Mouse (Mus musculus): ENCODE data around the gene Lrp6.

DNA sequence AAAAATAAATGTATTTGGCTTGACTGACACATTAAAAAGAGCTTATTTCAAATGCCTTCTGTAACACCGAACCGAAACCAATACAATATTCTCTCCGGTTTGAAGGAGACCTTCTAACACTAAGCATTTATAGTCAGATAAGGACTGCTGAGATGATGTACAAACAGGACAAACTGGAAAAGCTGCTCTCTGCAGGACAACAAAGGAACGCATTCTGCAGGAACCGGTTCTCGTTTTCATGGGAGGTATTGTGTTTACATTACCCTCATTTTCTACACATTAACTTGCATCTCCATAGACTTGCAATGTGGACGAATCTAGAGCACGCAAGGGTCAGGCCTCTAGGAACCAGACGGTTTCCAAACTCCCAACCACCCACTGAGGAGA is 163.1 kb downstream of the Lrp6 start:
- TF ChIP-seq GATA1 (IDR thresholded peaks at IDR 0.05; ENCODE audit: low read length) (no peak), TAL1 (IDR thresholded peaks at IDR 0.05; ENCODE audit: low read length) (no peak)

All from erythroblast, embryonic 14.5 days (primary cell).